Mouse (Mus musculus): ENCODE measurements around the gene Coq9. TPM values are rescaled to one million over a fixed set of nuclear protein-coding genes. Genes with fewer than 3 reads are reported as not detected.

The Coq9 gene
- total RNA-seq (2012; rRNA removed): 68.5 and 82.2 TPM in 2 replicates
- total RNA-seq (2014; rRNA removed): 44.2 and 48.5 TPM in 2 replicates
- polyA plus RNA-seq (2012; ENCODE audit: insufficient read length, low read depth): 68.8 and 97.0 TPM in 2 replicates

- peak; percentile 95 for DNase-seq (ENCODE audit: extremely low read depth)
- Histone ChIP-seq H3K36me3 (replicated peaks in 1 of 2; ENCODE audit: control insufficient read depth in 1 of 2, insufficient read depth in 1 of 2, low read length in 1 of 2) (peaks cover 4 to 19% of the 10 kb centered on the region in 2 experiments), H3K4me1 (ENCODE audit: control insufficient read depth in 1 of 2, insufficient read depth in 2 of 2) (peaks cover 0 to 22% of the 10 kb centered on the region in 2 experiments; a peak in 2 of 4 replicates), H3K4me2 (ENCODE audit: insufficient read depth, low read depth, poor library complexity, severe bottlenecking) (peak within 1 kb of the TSS; percentile 64), H3K4me3 (replicated peaks in 1 of 3; ENCODE audit: low read depth in 2 of 3, low read length in 2 of 3, poor library complexity in 1 of 3) (peak within 1 kb of the TSS; percentile 82 to 96 (median 94)), H3K9me3 (replicated peaks; ENCODE audit: low read length) (no peaks in the 10 kb centered on the region), H3K27me3 (replicated peaks) (no peaks in the 10 kb centered on the region), H3K9ac (ENCODE audit: insufficient read depth, low read depth) (peak within 1 kb of the TSS; percentile 93), H3K27ac (ENCODE audit: insufficient read depth, low read depth) (peak within 1 kb of the TSS; percentile 65), H3K79me2 (replicated peaks; ENCODE audit: control insufficient read depth, extremely low read depth, insufficient read depth, poor library complexity, severe bottlenecking) (peaks cover 33% of the 10 kb centered on the region)
- in situ Hi-C loops (cut with MboI; ENCODE audit: low pct_ligation_motif_present, low pct_unique_long_range_greater_than_20kb, low sequenced_read_pairs): no loop called here
- dilution Hi-C loops (cut with MboI; ENCODE audit: extremely low pct_ligation_motif_present, extremely low pct_unique_long_range_greater_than_20kb, low sequenced_read_pairs): no loop called here
- no peak for TF ChIP-seq ZNF384 (IDR thresholded peaks at IDR 0.05; ENCODE audit: low read depth, low read length)
- TF ChIP-seq PAX5 (IDR thresholded peaks at IDR 0.05; ENCODE audit: low read length): no peak
- TF ChIP-seq CHD2 (IDR thresholded peaks at IDR 0.05; ENCODE audit: low read length): peak; percentile 99
- TF ChIP-seq ZMIZ1 (IDR thresholded peaks at IDR 0.05; ENCODE audit: low read depth, low read length): peak; percentile 93
- peak; percentile 70 for TF ChIP-seq ELF1 (IDR thresholded peaks at IDR 0.05; ENCODE audit: low read depth, low read length)
- TF ChIP-seq MAZ (IDR thresholded peaks at IDR 0.05; ENCODE audit: low read depth, low read length): no peak
- no peak for TF ChIP-seq CHD1 (IDR thresholded peaks at IDR 0.05; ENCODE audit: low read depth, low read length)
- TF ChIP-seq ZC3H11A (IDR thresholded peaks at IDR 0.05; ENCODE audit: low read depth, low read length): no peak
- peak; percentile 91 for TF ChIP-seq NELFE (IDR thresholded peaks at IDR 0.05; ENCODE audit: low read depth, low read length)
- TF ChIP-seq UBTF (IDR thresholded peaks at IDR 0.05; ENCODE audit: low read depth, low read length): peak; percentile 85
- TF ChIP-seq MYC (IDR thresholded peaks at IDR 0.05; ENCODE audit: low read depth, low read length): 0 out of 2 replicates have a peak, but pooled peaks have one; percentile 31
- TF ChIP-seq RAD21 (IDR thresholded peaks at IDR 0.05; ENCODE audit: low read depth, low read length): no peak
- TF ChIP-seq JUN (IDR thresholded peaks at IDR 0.05; ENCODE audit: insufficient read depth, low read depth, low read length): no peak
- no peak for TF ChIP-seq MAFK (IDR thresholded peaks at IDR 0.05; ENCODE audit: insufficient replicate concordance, low read length)
- TF ChIP-seq TCF12 (IDR thresholded peaks at IDR 0.05; ENCODE audit: low read depth, low read length): peak; percentile 96
- TF ChIP-seq KAT2A (IDR thresholded peaks at IDR 0.05; ENCODE audit: insufficient replicate concordance, low read length): peak; percentile 86; the same call in 1 of the 2 replicates
- no peak; the same call in 1 of the 2 replicates for TF ChIP-seq GABPA (IDR thresholded peaks at IDR 0.05; ENCODE audit: insufficient replicate concordance, low read depth, low read length)
- TF ChIP-seq E2F4 (IDR thresholded peaks at IDR 0.05; ENCODE audit: insufficient replicate concordance, low read depth, low read length): no peak
- peak; percentile 34 for TF ChIP-seq MXI1 (IDR thresholded peaks at IDR 0.05; ENCODE audit: low read depth, low read length)
- peak; percentile 66 for TF ChIP-seq NRF1 (IDR thresholded peaks at IDR 0.05; ENCODE audit: low read depth, low read length)
- TF ChIP-seq MAX (IDR thresholded peaks at IDR 0.05; ENCODE audit: low read length): no peak; the same call in 1 of the 2 replicates
- peak; percentile 91 for TF ChIP-seq HCFC1 (IDR thresholded peaks at IDR 0.05; ENCODE audit: low read depth, low read length)
- TF ChIP-seq USF1 (IDR thresholded peaks at IDR 0.05; ENCODE audit: low read depth, low read length): no peak
- peak; percentile 91 for TF ChIP-seq POLR2AphosphoS2 (IDR thresholded peaks at IDR 0.05; ENCODE audit: low read depth, low read length)
- peak; percentile 44; the same call in 1 of the 2 replicates for TF ChIP-seq BHLHE40 (IDR thresholded peaks at IDR 0.05; ENCODE audit: low read depth, low read length)
- TF ChIP-seq TBP (conservative IDR thresholded peaks at IDR 0.05; ENCODE audit: low read depth, low read length): no peak; the same call in 1 of the 2 replicates
- no peak for TF ChIP-seq RCOR1 (conservative IDR thresholded peaks at IDR 0.05; ENCODE audit: low read depth, low read length)
- no peak for TF ChIP-seq USF2 (conservative IDR thresholded peaks at IDR 0.05; ENCODE audit: low read depth, low read length)
- no peak for TF ChIP-seq ZKSCAN1 (IDR thresholded peaks at IDR 0.05; ENCODE audit: borderline replicate concordance, low read depth, low read length)
- TF ChIP-seq JUND (conservative IDR thresholded peaks at IDR 0.05; ENCODE audit: low read depth, low read length): no peak
- no peak for TF ChIP-seq ETS1 (conservative IDR thresholded peaks at IDR 0.05; ENCODE audit: low read depth, low read length)
- TF ChIP-seq SMC3 (IDR thresholded peaks at IDR 0.05; ENCODE audit: low read depth, low read length): no peak
- TF ChIP-seq IRF4 (IDR thresholded peaks at IDR 0.05; ENCODE audit: low read depth, low read length): peak; percentile 28; the same call in 1 of the 2 replicates
- no peak for TF ChIP-seq MEF2A (IDR thresholded peaks at IDR 0.05; ENCODE audit: borderline replicate concordance, low read depth, low read length)
- peak; percentile 70; the same call in 1 of the 2 replicates for TF ChIP-seq SIN3A (IDR thresholded peaks at IDR 0.05; ENCODE audit: low read length)
- TF ChIP-seq POLR2A (IDR thresholded peaks at IDR 0.05; ENCODE audit: low read depth, low read length): peak; percentile 95
- TF ChIP-seq CTCF (conservative IDR thresholded peaks at IDR 0.05 in 1 of 2, IDR thresholded peaks at IDR 0.05 in 1 of 2; ENCODE audit: low read depth in 2 of 2, low read length in 2 of 2): no peak
Measured at GRCm38 (mm10) chr8:94837662-94838574, at the start of gene Coq9, which contains the start of gene Ciapin1. Gene Coq9 (plus strand): TSS chr8:94838321. Gene Ciapin1 (minus strand): TSS chr8:94838358.

Measured in CH12.LX (cell line).